Mouse (Mus musculus): ENCODE results near the gene Cep170. TPM values are rescaled to one million over a fixed set of nuclear protein-coding genes. Genes with fewer than 3 reads are reported as not detected.

The Cep170 gene
- total and polyA plus RNA-seq, 3 experiments: 2.5 to 124 (median 75.9) TPM

GRCm38 (mm10) chr1:176789326-176789725, 24.5 kb downstream of the Cep170 start:
- TF ChIP-seq GATA2 (IDR thresholded peaks at IDR 0.05; ENCODE audit: borderline replicate concordance, low read depth, low read length) (no peak), GATA1 (IDR thresholded peaks at IDR 0.05; ENCODE audit: borderline replicate concordance, low read length) (no peak), CTCF (IDR thresholded peaks at IDR 0.05; ENCODE audit: low read depth, low read length) (no peak), POLR2AphosphoS5 (IDR thresholded peaks at IDR 0.05; ENCODE audit: insufficient replicate concordance, low read depth, low read length) (no peak), TAL1 (conservative IDR thresholded peaks at IDR 0.05; ENCODE audit: low read depth, low read length) (no peak)
- H3K4me3 ChIP-seq (ENCODE audit: low read depth, low read length): no peak overlapping the region
- ATAC-seq (ENCODE audit: extremely low read depth, insufficient number of reproducible peaks, low FRiP score, poor library complexity, severe bottlenecking) (no peak), DNase-seq (ENCODE audit: low spot score) (no peak)
- no peaks in the 10 kb centered on the region for H3K9me3 ChIP-seq (replicated peaks)
- peaks cover 51% of the 10 kb centered on the region for H3K36me3 ChIP-seq (replicated peaks)
- H3K27me3 ChIP-seq (ENCODE audit: insufficient read depth, low read length): no peaks in the 10 kb centered on the region
- peaks cover 5% of the 10 kb centered on the region; the same call in 1 of the 2 replicates for H3K4me1 ChIP-seq (ENCODE audit: insufficient read depth, low read depth, low read length)

DNA sequence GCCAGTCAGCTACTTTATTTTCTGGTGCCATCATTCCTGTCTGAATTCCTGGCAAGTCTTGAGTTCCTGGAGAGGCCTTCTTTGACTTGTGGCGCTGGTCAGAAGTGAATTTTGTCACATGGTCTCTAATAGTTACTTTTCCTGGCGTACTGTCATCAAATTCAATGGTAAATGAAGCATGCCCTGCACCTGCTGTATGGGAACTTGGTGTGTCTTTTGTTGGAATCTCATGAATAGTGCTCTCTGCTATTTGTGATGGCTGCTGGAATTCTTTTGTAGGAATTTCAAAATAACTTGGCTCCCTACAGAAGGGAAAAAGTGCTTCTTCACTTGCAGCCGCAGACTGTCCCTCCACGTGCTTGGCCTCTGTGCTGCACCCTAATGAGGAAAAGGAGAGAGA, 39.3 kb downstream of the Cep170 start:
- Histone ChIP-seq H3K9me3 (replicated peaks) (no peaks in the 10 kb centered on the region), H3K27me3 (ENCODE audit: insufficient read depth, low read length) (no peaks in the 10 kb centered on the region), H3K4me1 (ENCODE audit: insufficient read depth, low read depth, low read length) (no peaks in the 10 kb centered on the region), H3K36me3 (replicated peaks) (peaks cover 53% of the 10 kb centered on the region), H3K4me3 (ENCODE audit: low read depth, low read length) (no peak overlapping the region)
- no peak for TF ChIP-seq POLR2AphosphoS5 (IDR thresholded peaks at IDR 0.05; ENCODE audit: insufficient replicate concordance, low read depth, low read length)
- TF ChIP-seq CTCF (IDR thresholded peaks at IDR 0.05; ENCODE audit: low read depth, low read length): no peak
- TF ChIP-seq GATA2 (IDR thresholded peaks at IDR 0.05; ENCODE audit: borderline replicate concordance, low read depth, low read length): no peak
- no peak for TF ChIP-seq TAL1 (conservative IDR thresholded peaks at IDR 0.05; ENCODE audit: low read depth, low read length)
- TF ChIP-seq GATA1 (IDR thresholded peaks at IDR 0.05; ENCODE audit: borderline replicate concordance, low read length): no peak
- ATAC-seq (ENCODE audit: extremely low read depth, insufficient number of reproducible peaks, low FRiP score, poor library complexity, severe bottlenecking) (no peak), DNase-seq (ENCODE audit: low spot score) (no peak)

- no peak for DNase-seq (ENCODE audit: low spot score)
- Histone ChIP-seq H3K27me3 (ENCODE audit: insufficient read depth, low read length) (no peaks in the 10 kb centered on the region), H3K4me3 (ENCODE audit: low read depth, low read length) (no peak overlapping the region), H3K36me3 (replicated peaks) (peaks cover 40% of the 10 kb centered on the region), H3K9me3 (replicated peaks) (no peaks in the 10 kb centered on the region), H3K4me1 (ENCODE audit: insufficient read depth, low read depth, low read length) (no peaks in the 10 kb centered on the region)
- no peak for TF ChIP-seq GATA1 (IDR thresholded peaks at IDR 0.05; ENCODE audit: borderline replicate concordance, low read length)
- TF ChIP-seq GATA2 (IDR thresholded peaks at IDR 0.05; ENCODE audit: borderline replicate concordance, low read depth, low read length): no peak
- TF ChIP-seq TAL1 (conservative IDR thresholded peaks at IDR 0.05; ENCODE audit: low read depth, low read length): no peak
- no peak for TF ChIP-seq CTCF (IDR thresholded peaks at IDR 0.05; ENCODE audit: low read depth, low read length)
- no peak for TF ChIP-seq POLR2AphosphoS5 (IDR thresholded peaks at IDR 0.05; ENCODE audit: insufficient replicate concordance, low read depth, low read length)
- no peak for ATAC-seq (ENCODE audit: extremely low read depth, insufficient number of reproducible peaks, low FRiP score, poor library complexity, severe bottlenecking)
These were observed 51.6 kb downstream of the Cep170 start for GRCm38 (mm10) chr1:176762295-176762694.

DNA sequence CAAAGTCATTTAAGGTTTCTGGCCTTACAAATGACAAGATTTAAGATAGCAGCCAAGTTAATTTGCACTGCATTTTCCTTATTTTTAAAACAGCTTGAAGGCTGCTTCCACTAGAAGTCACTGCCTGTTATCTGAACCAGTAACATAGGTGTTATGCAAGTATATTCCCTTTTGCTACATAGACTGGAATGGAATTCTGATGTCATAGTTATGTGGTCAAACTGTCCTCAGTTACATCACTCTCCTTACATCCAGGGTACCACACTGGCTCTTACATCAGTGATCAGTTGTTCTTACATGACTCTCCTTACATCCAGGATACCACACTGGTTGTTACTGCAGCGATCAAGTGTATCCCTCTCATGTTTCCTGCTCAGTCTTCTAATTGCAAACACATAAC, 53.2 kb downstream of the Cep170 start:
- ATAC-seq (ENCODE audit: extremely low read depth, insufficient number of reproducible peaks, low FRiP score, poor library complexity, severe bottlenecking) (no peak), DNase-seq (ENCODE audit: low spot score) (no peak)
- Histone ChIP-seq H3K36me3 (replicated peaks) (peaks cover 50% of the 10 kb centered on the region), H3K4me3 (ENCODE audit: low read depth, low read length) (no peak overlapping the region), H3K27me3 (ENCODE audit: insufficient read depth, low read length) (no peaks in the 10 kb centered on the region), H3K4me1 (ENCODE audit: insufficient read depth, low read depth, low read length) (no peaks in the 10 kb centered on the region), H3K9me3 (replicated peaks) (no peaks in the 10 kb centered on the region)
- TF ChIP-seq CTCF (IDR thresholded peaks at IDR 0.05; ENCODE audit: low read depth, low read length) (no peak), GATA2 (IDR thresholded peaks at IDR 0.05; ENCODE audit: borderline replicate concordance, low read depth, low read length) (no peak), TAL1 (conservative IDR thresholded peaks at IDR 0.05; ENCODE audit: low read depth, low read length) (no peak), POLR2AphosphoS5 (IDR thresholded peaks at IDR 0.05; ENCODE audit: insufficient replicate concordance, low read depth, low read length) (no peak), GATA1 (IDR thresholded peaks at IDR 0.05; ENCODE audit: borderline replicate concordance, low read length) (no peak)

GRCm38 (mm10) chr1:176755586-176755985, 58.3 kb downstream of the Cep170 start:
- no peak overlapping the region for H3K4me3 ChIP-seq (ENCODE audit: low read depth, low read length)
- H3K4me1 ChIP-seq (ENCODE audit: insufficient read depth, low read depth, low read length): no peaks in the 10 kb centered on the region
- TF ChIP-seq GATA1 (IDR thresholded peaks at IDR 0.05; ENCODE audit: borderline replicate concordance, low read length) (no peak), CTCF (IDR thresholded peaks at IDR 0.05; ENCODE audit: low read depth, low read length) (no peak), TAL1 (conservative IDR thresholded peaks at IDR 0.05; ENCODE audit: low read depth, low read length) (no peak), GATA2 (IDR thresholded peaks at IDR 0.05; ENCODE audit: borderline replicate concordance, low read depth, low read length) (no peak), POLR2AphosphoS5 (IDR thresholded peaks at IDR 0.05; ENCODE audit: insufficient replicate concordance, low read depth, low read length) (no peak)
- no peak for DNase-seq (ENCODE audit: low spot score)
- H3K9me3 ChIP-seq (replicated peaks): no peaks in the 10 kb centered on the region
- no peaks in the 10 kb centered on the region for H3K27me3 ChIP-seq (ENCODE audit: insufficient read depth, low read length)
- no peak for ATAC-seq (ENCODE audit: extremely low read depth, insufficient number of reproducible peaks, low FRiP score, poor library complexity, severe bottlenecking)
- H3K36me3 ChIP-seq (replicated peaks): peaks cover 54% of the 10 kb centered on the region

DNA sequence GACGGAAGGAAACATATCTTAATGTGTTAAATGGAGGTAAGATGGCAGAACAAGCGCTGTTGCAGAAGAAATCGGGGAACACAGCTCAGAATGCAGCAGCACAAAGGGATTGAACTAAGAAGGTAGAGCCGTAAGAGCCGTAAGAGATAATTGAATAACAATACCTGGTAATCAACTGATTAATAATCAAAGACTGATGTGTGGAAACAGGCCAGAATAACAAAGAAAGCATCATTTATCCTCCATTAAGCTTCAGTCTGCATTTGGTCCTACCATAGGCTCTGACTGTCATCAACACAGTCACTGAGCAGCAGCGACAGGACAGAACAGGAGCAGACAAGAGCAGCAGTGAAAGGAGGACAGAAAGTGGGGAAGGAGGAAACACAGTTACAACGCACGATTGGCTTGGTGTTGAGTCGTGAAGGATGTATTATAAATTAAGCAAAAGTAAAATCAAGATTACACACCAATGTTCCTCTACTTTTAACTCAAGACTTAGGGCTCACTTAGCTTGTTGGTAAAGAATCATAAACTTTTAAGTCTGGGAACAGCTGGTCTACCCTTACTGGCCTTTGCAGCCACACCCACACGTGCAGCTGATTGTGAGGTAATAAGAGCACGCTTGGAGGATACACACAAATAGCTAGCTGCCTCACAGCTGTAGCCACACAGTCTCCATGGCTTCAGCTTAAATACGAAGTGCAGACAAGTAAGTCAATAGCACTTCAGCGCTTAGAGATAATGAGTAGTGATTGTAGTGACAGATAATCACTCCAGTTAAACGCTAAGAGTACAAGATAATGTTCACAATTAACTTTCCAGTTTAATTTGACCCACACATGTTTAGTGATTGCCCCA, 59.8 kb downstream of the Cep170 start:
- Histone ChIP-seq H3K27me3 (ENCODE audit: insufficient read depth, low read length) (no peaks in the 10 kb centered on the region), H3K36me3 (replicated peaks) (peaks cover 49% of the 10 kb centered on the region), H3K4me1 (ENCODE audit: insufficient read depth, low read depth, low read length) (peaks cover 4% of the 10 kb centered on the region; the same call in 1 of the 2 replicates), H3K9me3 (replicated peaks) (no peaks in the 10 kb centered on the region), H3K4me3 (ENCODE audit: low read depth, low read length) (no peak overlapping the region)
- TF ChIP-seq GATA1 (IDR thresholded peaks at IDR 0.05; ENCODE audit: borderline replicate concordance, low read length): no peak
- no peak for TF ChIP-seq POLR2AphosphoS5 (IDR thresholded peaks at IDR 0.05; ENCODE audit: insufficient replicate concordance, low read depth, low read length)
- TF ChIP-seq CTCF (IDR thresholded peaks at IDR 0.05; ENCODE audit: low read depth, low read length): no peak
- no peak for TF ChIP-seq TAL1 (conservative IDR thresholded peaks at IDR 0.05; ENCODE audit: low read depth, low read length)
- no peak for TF ChIP-seq GATA2 (IDR thresholded peaks at IDR 0.05; ENCODE audit: borderline replicate concordance, low read depth, low read length)
- DNase-seq (ENCODE audit: low spot score) (no peak), ATAC-seq (ENCODE audit: extremely low read depth, insufficient number of reproducible peaks, low FRiP score, poor library complexity, severe bottlenecking) (no peak)
